Mouse (Mus musculus): ENCODE results near the gene Tmem189. TPM values are rescaled to one million over a fixed set of nuclear protein-coding genes. Genes with fewer than 3 reads are reported as not detected.

The Tmem189 gene
- 40.2 and 43.7 TPM in 2 replicates for polyA plus RNA-seq (2016; fragmentation: Nextera tagmentation; extraction: Ambion mirVana)

DNA sequence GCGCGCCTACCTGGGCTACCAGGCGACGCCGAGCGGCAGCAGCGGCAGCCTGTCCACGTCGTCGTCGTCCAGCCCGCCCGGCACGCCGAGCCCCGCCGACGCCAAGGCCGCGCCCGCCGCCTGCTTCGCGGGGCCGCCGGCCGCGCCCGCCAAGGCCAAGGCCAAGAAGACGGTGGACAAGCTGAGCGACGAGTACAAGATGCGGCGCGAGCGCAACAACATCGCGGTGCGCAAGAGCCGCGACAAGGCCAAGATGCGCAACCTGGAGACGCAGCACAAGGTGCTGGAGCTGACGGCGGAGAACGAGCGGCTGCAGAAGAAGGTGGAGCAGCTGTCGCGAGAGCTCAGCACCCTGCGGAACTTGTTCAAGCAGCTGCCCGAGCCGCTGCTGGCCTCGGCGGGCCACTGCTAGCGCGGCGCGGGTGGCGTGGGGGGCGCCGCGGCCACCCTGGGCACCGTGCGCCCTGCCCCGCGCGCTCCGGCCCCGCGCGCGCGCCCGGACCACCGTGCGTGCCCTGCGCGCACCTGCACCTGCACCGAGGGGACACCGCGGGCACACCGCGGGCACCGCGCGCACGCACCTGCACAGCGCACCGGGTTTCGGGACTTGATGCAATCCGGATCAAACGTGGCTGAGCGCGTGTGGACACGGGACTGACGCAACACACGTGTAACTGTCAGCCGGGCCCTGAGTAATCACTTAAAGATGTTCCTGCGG lies at the start of gene Tmem189:
TSS of gene Tmem189 (minus strand) at position 322 of the 718 bp plus-strand sequence.
- H3K4me1 ChIP-seq, result peaks cover 30% of the 10 kb centered on the region
- peak within 1 kb of the TSS; percentile 78 for H3K4me3 ChIP-seq
- H3K27me3 ChIP-seq (replicated peaks; ENCODE audit: low read depth, poor library complexity, severe bottlenecking), result peaks cover 69% of the 10 kb centered on the region
- 1% methylated on average over 99 of the region's 99 CpGs for WGBS
- H3K36me3 ChIP-seq (replicated peaks), result no peaks in the 10 kb centered on the region
- H3K9me3 ChIP-seq, result no peaks in the 10 kb centered on the region
- peak within 1 kb of the TSS; percentile 82 for H3K27ac ChIP-seq (replicated peaks)
- DNase-seq (ENCODE audit: low spot score), result peak; percentile 78

DNA sequence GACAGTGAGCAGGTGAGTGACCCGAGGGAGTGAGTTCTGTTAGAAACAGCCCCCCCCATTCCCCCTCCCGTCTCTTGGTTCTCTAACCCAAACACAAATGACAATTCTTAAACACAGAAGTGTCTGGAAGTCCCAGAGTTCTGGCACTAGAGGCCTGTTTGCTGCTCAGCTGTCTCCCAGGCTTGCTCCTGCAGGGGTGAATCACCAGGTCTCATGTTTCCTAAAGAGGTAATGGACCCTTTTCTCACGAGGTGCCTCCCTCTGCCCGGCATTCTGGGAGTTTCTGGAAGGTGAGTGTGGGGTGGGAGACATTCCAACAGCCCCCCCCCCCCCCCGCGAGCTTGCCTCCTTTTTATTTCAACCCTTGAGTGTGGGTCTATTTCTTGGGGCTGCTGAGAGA lies 49.4 kb upstream of the Tmem189 start:
- no peaks in the 10 kb centered on the region for H3K9me3 ChIP-seq
- no peak overlapping the region for H3K4me3 ChIP-seq
- H3K27ac ChIP-seq (replicated peaks), result 0 out of 2 replicates have a peak overlapping the region, but pooled peaks have one; percentile 36
- H3K36me3 ChIP-seq (replicated peaks), result no peaks in the 10 kb centered on the region
- DNase-seq (ENCODE audit: low spot score), result no peak
- no peaks in the 10 kb centered on the region for H3K27me3 ChIP-seq (replicated peaks; ENCODE audit: low read depth, poor library complexity, severe bottlenecking)
- WGBS, result 52% methylated on average over 6 of the region's 6 CpGs
- H3K4me1 ChIP-seq, result peaks cover 38% of the 10 kb centered on the region

DNA sequence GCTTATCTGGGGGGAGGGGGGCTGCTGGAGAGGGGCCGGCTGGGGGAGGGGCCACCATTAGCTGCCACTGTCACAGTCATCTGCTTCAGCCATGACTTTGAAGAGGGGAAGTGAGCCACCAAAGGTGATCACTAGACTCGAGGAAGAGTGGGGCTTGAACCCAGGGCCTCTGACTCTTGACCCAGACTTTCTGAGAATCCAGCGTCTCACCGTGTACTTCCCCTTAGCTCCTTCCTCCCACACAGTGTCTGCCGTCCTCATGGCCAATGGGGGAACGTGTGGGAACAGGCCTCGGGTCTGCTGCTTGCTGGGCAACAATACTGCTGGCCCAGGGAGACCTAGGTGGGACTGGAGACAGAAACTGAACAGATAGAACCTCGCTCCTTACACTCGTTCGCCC lies 45.2 kb upstream of the Tmem189 start:
- WGBS, result 76% methylated on average over 10 of the region's 10 CpGs
- no peak overlapping the region for H3K27ac ChIP-seq (replicated peaks)
- no peaks in the 10 kb centered on the region; the same call in 1 of the 2 replicates for H3K27me3 ChIP-seq (replicated peaks; ENCODE audit: low read depth, poor library complexity, severe bottlenecking)
- no peak overlapping the region for H3K4me3 ChIP-seq
- no peaks in the 10 kb centered on the region for H3K9me3 ChIP-seq
- no peaks in the 10 kb centered on the region for H3K36me3 ChIP-seq (replicated peaks)
- no peak for DNase-seq (ENCODE audit: low spot score)
- peaks cover 30% of the 10 kb centered on the region for H3K4me1 ChIP-seq

DNA sequence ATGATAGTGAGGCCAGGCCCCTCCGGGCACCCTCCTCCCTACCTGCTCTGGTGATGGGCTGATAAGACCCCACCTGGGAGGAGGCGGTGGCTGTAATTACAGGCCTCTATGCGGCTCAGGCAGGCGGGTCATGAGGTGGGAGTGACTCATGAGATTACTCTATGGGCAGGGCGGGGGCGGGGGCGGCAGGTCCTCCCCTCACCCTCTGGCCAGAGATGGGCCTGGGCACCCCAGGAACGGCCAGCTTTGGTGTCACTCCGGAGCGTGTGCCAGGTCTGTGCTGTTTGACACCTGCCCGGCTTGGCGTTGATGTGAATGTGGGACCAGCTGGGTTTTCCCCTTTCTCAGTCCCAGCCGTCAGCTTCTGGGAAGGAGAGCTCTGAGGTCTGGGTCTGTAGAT lies 41.5 kb upstream of the Tmem189 start:
- Histone ChIP-seq H3K4me3 (no peak overlapping the region), H3K4me1 (peaks cover 16% of the 10 kb centered on the region), H3K36me3 (replicated peaks) (no peaks in the 10 kb centered on the region), H3K27me3 (replicated peaks; ENCODE audit: low read depth, poor library complexity, severe bottlenecking) (no peaks in the 10 kb centered on the region; the same call in 1 of the 2 replicates), H3K9me3 (no peaks in the 10 kb centered on the region), H3K27ac (replicated peaks) (no peak overlapping the region)
- DNase-seq (ENCODE audit: low spot score), result no peak
- WGBS, result 63% methylated on average over 13 of the region's 13 CpGs

DNA sequence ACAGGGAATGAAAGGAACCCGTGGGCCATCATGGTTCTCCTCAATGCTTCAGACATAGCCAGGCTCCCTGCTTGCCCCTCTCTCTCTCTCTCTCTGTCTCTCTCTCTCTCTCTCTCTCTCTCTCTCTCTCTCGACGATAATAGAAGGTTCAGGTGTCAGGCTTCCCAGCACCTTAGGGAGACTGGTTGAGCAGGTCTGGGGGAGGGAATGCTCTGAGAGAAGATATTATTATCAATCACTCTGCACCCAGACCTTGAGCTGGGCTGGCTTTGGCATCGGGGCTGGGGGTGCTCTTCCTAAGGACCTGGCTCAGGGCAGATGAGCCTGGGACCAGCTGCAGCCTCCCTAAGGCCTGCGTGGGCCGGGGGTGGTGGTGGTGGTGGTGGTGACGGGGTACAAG lies 40.4 kb upstream of the Tmem189 start:
- Histone ChIP-seq H3K27me3 (replicated peaks; ENCODE audit: low read depth, poor library complexity, severe bottlenecking) (no peaks in the 10 kb centered on the region; the same call in 1 of the 2 replicates), H3K4me3 (no peak overlapping the region), H3K36me3 (replicated peaks) (no peaks in the 10 kb centered on the region), H3K27ac (replicated peaks) (no peak overlapping the region), H3K4me1 (peaks cover 16% of the 10 kb centered on the region), H3K9me3 (no peaks in the 10 kb centered on the region)
- WGBS, result 77% methylated on average over 7 of the region's 7 CpGs
- no peak for DNase-seq (ENCODE audit: low spot score)

DNA sequence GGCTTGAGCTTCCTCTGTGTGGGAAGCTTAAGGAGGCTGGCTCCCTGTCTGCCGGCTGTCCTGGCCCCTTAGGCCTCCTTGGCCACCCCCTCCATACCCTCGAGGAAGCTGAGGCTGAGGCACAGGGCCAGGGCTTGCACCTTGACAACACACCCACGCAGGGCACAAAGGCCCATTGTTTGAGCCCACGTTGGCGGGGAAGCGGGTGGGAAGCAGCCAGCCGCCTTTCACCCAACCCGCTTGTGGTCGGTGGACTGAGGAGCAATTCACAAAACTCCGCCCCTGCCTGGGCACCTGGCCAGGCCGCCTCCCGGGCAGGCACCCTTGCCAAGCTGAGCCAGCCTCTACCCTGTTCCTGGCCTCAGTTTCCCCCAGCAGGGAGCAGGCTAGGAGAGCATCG lies 37.5 kb upstream of the Tmem189 start:
- WGBS, result 55% methylated on average over 13 of the region's 13 CpGs
- Histone ChIP-seq H3K27me3 (replicated peaks; ENCODE audit: low read depth, poor library complexity, severe bottlenecking) (no peaks in the 10 kb centered on the region; the same call in 1 of the 2 replicates), H3K27ac (replicated peaks) (no peak overlapping the region), H3K9me3 (no peaks in the 10 kb centered on the region), H3K4me3 (no peak overlapping the region), H3K36me3 (replicated peaks) (no peaks in the 10 kb centered on the region), H3K4me1 (peaks cover 20% of the 10 kb centered on the region)
- DNase-seq (ENCODE audit: low spot score), result no peak

DNA sequence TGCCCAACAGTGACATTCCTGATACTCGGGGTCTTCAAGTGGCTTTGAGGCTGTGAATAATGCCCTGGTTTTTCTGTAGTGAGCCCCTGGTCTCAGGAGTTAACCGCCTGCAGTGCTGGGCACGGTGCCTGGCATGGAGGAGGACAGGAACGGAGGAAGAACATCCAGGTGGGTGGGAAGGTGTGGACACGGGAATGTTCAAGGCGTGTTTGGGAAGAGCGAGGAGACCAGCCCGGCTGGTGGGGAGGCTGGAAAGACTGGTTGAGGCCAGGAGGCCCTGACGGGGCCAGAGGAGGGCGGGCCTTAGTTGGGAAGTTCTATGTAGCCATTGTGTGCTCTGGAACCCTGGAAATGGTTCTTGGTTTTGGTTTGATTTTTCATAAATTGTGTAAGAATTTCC lies 36.3 kb upstream of the Tmem189 start:
- no peak overlapping the region for H3K27ac ChIP-seq (replicated peaks)
- no peaks in the 10 kb centered on the region for H3K9me3 ChIP-seq
- no peaks in the 10 kb centered on the region; the same call in 1 of the 2 replicates for H3K27me3 ChIP-seq (replicated peaks; ENCODE audit: low read depth, poor library complexity, severe bottlenecking)
- H3K4me1 ChIP-seq, result peaks cover 23% of the 10 kb centered on the region
- WGBS, result 94% methylated on average over 10 of the region's 10 CpGs
- no peaks in the 10 kb centered on the region for H3K36me3 ChIP-seq (replicated peaks)
- DNase-seq (ENCODE audit: low spot score), result no peak
- H3K4me3 ChIP-seq, result no peak overlapping the region

DNA sequence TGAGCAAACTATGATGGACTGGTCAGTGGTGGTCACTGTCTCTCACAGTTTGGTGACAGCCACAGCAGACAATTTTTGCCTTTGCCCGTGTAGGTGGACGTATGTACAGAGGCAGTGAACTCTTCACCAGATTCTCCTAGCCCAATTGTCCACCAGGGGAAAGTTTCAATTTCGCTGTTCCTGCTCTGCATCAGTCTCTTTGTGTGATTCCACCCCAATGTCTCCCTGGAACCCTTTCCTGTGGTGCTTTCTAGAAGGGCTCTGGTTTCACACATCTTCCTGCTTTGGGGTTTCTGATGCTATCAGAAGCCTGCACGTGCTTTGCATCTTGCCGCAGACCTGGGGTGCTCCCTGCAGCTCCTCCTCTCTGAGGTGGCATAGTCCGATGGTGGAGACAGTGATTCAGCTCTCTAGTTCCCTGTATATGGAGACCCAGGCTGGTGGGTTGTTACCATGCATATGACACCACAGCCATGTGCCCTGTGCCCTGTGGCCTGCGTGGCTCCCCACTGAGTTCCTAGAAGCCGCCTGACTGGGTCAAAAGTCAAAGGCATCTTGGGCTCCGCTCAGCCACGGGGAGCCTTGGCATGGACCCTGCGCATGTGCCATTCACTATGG lies 34.1 kb upstream of the Tmem189 start:
- Histone ChIP-seq H3K36me3 (replicated peaks) (no peaks in the 10 kb centered on the region), H3K4me3 (no peak overlapping the region), H3K9me3 (no peaks in the 10 kb centered on the region), H3K27me3 (replicated peaks; ENCODE audit: low read depth, poor library complexity, severe bottlenecking) (no peaks in the 10 kb centered on the region), H3K4me1 (peaks cover 11% of the 10 kb centered on the region), H3K27ac (replicated peaks) (no peak overlapping the region)
- WGBS, result 80% methylated on average over 11 of the region's 11 CpGs
- no peak for DNase-seq (ENCODE audit: low spot score)

DNA sequence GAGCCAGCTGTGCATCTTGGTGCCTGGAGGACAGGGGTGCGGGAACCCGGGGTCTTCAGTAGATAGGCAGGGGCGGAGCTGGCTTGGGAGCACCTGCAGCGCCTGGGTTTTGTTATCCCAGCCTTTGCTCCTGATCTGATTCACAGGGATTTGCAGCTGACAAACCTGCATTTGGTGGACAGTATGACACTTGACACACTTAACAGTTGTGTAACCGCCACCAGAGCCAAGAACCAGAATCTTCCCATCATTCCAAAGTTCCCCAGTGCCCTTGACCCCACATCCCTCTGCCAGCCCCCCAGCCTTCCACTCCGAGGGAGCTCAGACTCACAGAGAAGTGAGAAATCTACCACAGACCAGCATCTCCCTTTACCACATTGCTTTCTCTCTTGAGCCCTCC lies 32.9 kb upstream of the Tmem189 start:
- Histone ChIP-seq H3K4me1 (peaks cover 11% of the 10 kb centered on the region), H3K9me3 (no peaks in the 10 kb centered on the region), H3K27me3 (replicated peaks; ENCODE audit: low read depth, poor library complexity, severe bottlenecking) (no peaks in the 10 kb centered on the region), H3K4me3 (no peak overlapping the region), H3K27ac (replicated peaks) (no peak overlapping the region), H3K36me3 (replicated peaks) (no peaks in the 10 kb centered on the region)
- DNase-seq (ENCODE audit: low spot score), result no peak
- 73% methylated on average over 6 of the region's 6 CpGs for WGBS

DNA sequence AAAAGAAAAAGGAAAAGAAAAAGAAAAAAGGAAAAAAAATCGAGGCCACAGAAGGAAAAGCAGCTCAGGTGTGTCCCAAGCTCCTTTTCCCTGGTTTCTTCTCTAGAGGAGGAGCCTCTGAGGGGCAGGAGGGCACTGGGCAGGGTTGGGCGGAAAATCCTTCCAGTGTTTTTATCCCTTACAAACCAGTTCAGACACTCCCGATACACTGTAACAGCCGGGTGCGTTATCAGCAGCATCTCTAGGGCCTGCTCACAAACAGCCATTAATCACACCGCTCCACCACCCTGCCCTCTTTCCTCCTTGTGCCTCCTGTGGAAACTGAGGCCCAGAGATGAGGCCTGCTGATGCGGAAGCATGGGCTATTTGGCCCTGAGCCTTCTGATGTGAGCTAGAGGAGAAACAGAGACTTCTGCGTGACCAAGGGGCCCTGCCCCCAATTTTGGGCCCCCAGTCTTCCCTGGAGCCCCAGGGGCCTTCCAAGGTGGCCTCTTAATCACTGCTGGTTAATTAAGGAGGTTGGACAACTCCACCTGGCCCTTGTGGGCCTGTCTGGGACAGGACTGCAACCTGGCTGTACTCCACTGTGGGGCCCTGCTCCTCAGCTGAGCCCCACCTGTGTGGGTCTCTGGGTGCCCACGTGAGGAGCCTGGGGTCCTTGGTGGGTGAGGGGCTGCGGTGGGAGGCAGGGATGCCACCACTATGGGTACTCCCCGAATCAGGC lies 31.7 kb upstream of the Tmem189 start:
- H3K4me3 ChIP-seq, result no peak overlapping the region
- H3K27ac ChIP-seq (replicated peaks), result no peak overlapping the region; the same call in 1 of the 2 replicates
- peaks cover 11% of the 10 kb centered on the region for H3K4me1 ChIP-seq
- no peaks in the 10 kb centered on the region for H3K9me3 ChIP-seq
- no peaks in the 10 kb centered on the region for H3K36me3 ChIP-seq (replicated peaks)
- H3K27me3 ChIP-seq (replicated peaks; ENCODE audit: low read depth, poor library complexity, severe bottlenecking), result no peaks in the 10 kb centered on the region
- DNase-seq (ENCODE audit: low spot score), result no peak
- WGBS, result 80% methylated on average over 11 of the region's 11 CpGs

DNA sequence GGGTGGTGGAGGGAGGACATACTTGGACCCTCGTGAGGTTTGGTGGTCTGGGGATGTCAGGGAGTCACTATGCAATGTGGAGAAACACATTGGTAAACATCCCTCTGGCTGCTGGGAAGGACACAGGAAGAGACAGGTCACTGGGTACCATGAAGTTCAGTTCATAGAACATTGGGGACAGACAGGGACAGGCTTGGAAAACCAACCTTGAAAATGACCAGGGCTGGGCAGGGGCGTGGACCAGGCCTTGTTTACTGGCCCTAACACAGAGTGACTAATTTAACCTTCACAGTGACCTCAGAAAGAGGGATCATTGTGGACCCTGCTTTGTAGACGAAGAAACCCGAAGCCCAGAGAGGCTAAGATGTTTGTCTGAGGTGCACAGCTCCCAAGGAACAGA lies 29.9 kb upstream of the Tmem189 start:
- no peak overlapping the region for H3K4me3 ChIP-seq
- no peaks in the 10 kb centered on the region for H3K36me3 ChIP-seq (replicated peaks)
- WGBS, result 83% methylated on average over 4 of the region's 4 CpGs

DNA sequence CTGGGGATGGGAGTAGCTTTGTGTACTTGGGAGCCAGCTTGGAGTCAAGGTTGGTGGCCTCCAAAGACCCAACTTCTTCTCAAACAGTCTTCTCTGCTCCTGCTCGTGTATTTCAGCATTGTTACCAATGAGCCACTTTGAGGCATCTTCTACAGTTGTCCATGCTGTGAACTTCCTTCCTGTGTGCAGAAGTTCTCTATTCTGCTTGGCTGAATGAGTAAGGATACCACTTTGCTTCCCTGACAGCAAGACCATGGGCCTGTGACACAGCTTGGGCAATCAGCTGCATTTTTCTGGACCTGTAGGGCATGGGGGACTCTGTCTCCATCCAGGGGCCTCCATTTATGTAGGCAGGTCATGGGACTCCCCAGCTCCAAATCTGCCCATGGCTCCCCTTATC lies 27.6 kb upstream of the Tmem189 start:
- 65% methylated on average over 1 of the region's 1 CpGs for WGBS
- Histone ChIP-seq H3K27me3 (replicated peaks; ENCODE audit: low read depth, poor library complexity, severe bottlenecking) (no peaks in the 10 kb centered on the region), H3K36me3 (replicated peaks) (no peaks in the 10 kb centered on the region), H3K9me3 (no peaks in the 10 kb centered on the region), H3K4me3 (no peak overlapping the region), H3K4me1 (peaks cover 11% of the 10 kb centered on the region), H3K27ac (replicated peaks) (no peak overlapping the region)
- no peak for DNase-seq (ENCODE audit: low spot score)

More for the DNA sequence above, 29.9 kb upstream of the Tmem189 start:
- H3K9me3 ChIP-seq, result no peaks in the 10 kb centered on the region
- DNase-seq (ENCODE audit: low spot score), result no peak
- H3K4me1 ChIP-seq, result peaks cover 16% of the 10 kb centered on the region
- H3K27me3 ChIP-seq (replicated peaks; ENCODE audit: low read depth, poor library complexity, severe bottlenecking), result no peaks in the 10 kb centered on the region
- no peak overlapping the region for H3K27ac ChIP-seq (replicated peaks)

Data from embryonic facial prominence, embryonic 10.5 days (tissue).